Mouse (Mus musculus): Measurements from ENCODE around the gene Gpr84. TPM values are rescaled to one million over a fixed set of nuclear protein-coding genes. Genes with fewer than 3 reads are reported as not detected.

Gpr84 gene
- total and polyA plus RNA-seq, 2 experiments from 2014 or later, result 0.27 to 0.37 TPM

DNA sequence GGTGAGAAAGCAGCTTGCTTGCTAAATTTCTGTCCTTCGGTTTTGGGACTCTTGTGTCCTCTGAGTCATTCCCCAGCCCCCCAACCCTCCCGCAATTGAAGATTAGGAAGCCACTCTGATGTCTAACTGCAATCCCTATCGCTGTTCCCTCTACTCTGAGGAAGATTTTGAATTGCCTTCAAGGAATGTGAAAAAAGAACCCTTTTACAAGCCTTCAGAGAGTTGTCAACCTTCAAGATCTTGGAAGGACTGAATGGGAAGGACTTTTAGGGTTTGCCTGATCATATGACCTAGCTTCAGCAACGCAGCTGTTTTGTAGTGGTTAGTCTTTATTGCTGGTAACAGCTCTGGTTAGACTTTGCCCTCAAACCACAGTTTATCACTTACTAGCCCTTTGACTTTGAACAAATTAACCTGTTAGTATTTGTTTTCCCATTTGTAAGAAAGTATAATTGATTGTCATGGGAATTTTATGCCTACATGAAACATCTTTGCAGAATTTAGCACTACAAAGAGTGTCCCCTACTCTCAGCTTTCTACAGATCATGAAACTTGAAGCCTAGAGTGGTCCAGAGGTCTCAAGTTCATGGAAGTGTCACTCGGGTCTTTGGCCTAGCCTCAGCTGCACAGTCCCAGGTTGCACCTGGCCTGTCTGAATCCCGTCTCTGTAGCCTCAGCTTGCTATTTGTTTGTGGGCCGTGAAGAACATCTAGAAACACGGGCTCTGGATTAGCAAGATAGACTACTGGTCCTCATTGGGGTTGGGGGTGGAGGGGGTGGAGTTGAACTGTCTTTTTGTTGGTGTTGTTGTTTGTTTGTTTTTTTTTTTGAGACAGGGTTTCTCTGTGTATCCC, 4.4 kb downstream of the Gpr84 start:
- DNase-seq (ENCODE audit: low spot score) (no peak), ATAC-seq (ENCODE audit: low FRiP score) (peak; percentile 5; the same call in 1 of the 2 replicates)
- Histone ChIP-seq H3K27me3 (ENCODE audit: insufficient read depth, low read length) (no peaks in the 10 kb centered on the region), H3K36me3 (ENCODE audit: insufficient read depth, low read length) (no peaks in the 10 kb centered on the region), H3K9ac (replicated peaks; ENCODE audit: low read length, poor library complexity, severe bottlenecking) (peak overlapping the region; percentile 60), H3K4me2 (ENCODE audit: low read depth, low read length, poor library complexity, severe bottlenecking) (peak overlapping the region; percentile 64), H3K4me3 (ENCODE audit: low read depth, low read length) (peak overlapping the region; percentile 42), H3K9me3 (ENCODE audit: low read length) (no peaks in the 10 kb centered on the region), H3K4me1 (ENCODE audit: insufficient read depth, low read length) (peaks cover 35% of the 10 kb centered on the region), H3K27ac (ENCODE audit: low read depth, low read length) (peak overlapping the region; percentile 93)
- WGBS, result 28% methylated on average over 8 of the region's 8 CpGs
- no peak for TF ChIP-seq CTCF (IDR thresholded peaks at IDR 0.05)

DNA sequence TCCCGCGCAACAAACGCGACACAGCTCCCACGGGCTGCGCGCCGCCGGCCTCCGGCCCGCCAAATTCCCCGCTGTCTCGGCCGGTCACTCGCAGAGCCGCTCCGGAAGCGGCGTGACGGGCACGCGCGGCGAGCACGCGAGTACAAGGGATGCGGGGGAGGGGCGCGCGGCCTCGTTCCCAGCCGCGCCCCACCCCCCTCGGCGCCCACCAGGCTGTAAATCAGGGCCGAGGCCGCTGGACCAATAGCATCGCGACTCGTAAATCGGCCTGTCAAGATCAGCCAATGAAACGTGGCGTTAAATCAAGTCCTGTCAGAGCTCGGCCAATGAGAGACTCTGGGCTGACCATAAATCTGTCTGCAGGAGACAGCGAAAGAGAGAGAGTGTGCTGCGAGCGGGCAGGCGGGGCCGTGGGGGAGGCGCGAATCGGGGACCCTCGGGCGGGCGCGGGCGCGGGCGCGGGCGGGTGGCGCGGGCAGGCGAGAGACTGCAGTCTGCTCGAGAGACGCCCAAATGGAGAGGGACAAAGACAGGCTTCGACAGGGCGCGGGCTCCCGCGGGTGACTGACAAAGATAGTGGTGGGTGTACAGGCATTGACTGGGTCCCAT, 5.2 kb downstream of the Gpr84 start:
- ATAC-seq (ENCODE audit: low FRiP score) (peak; percentile 96), DNase-seq (ENCODE audit: low spot score) (peak; percentile 100)
- peak; percentile 7; the same call in 1 of the 2 replicates for TF ChIP-seq CTCF (IDR thresholded peaks at IDR 0.05)
- H3K4me1 ChIP-seq (ENCODE audit: insufficient read depth, low read length), result peaks cover 43% of the 10 kb centered on the region
- no peaks in the 10 kb centered on the region for H3K36me3 ChIP-seq (ENCODE audit: insufficient read depth, low read length)
- under 1% methylated on average over 64 of the region's 71 CpGs for WGBS
- no peaks in the 10 kb centered on the region for H3K9me3 ChIP-seq (ENCODE audit: low read length)
- peak overlapping the region; percentile 77 for H3K4me2 ChIP-seq (ENCODE audit: low read depth, low read length, poor library complexity, severe bottlenecking)
- H3K4me3 ChIP-seq (ENCODE audit: low read depth, low read length), result peak overlapping the region; percentile 42
- H3K27me3 ChIP-seq (ENCODE audit: insufficient read depth, low read length), result no peaks in the 10 kb centered on the region
- peak overlapping the region; percentile 67 for H3K9ac ChIP-seq (replicated peaks; ENCODE audit: low read length, poor library complexity, severe bottlenecking)
- peak overlapping the region; percentile 94 for H3K27ac ChIP-seq (ENCODE audit: low read depth, low read length)

DNA sequence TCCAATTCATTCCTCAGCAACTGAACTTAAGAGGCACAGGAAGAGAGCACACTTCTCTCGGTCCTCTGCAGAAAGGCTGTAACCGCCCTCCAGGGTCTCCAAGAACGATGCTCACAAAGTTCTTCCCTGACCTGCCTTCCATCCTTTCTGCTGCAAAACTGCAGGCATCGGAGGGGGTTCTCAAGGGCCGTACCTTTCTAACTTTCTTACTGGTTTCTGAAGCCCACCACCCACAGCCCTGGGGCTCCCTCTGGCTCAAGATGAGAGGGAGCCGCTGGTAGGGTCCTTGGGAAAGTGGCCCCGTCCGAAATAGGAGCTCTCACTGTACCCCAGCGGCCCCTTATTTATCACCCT, 5.8 kb downstream of the Gpr84 start:
- DNase-seq (ENCODE audit: low spot score), result no peak
- no peak for TF ChIP-seq CTCF (IDR thresholded peaks at IDR 0.05)
- H3K4me2 ChIP-seq (ENCODE audit: low read depth, low read length, poor library complexity, severe bottlenecking), result peak overlapping the region; percentile 77
- WGBS, result under 1% methylated on average over 9 of the region's 9 CpGs
- peak overlapping the region; percentile 94 for H3K27ac ChIP-seq (ENCODE audit: low read depth, low read length)
- H3K9ac ChIP-seq (replicated peaks; ENCODE audit: low read length, poor library complexity, severe bottlenecking), result peak overlapping the region; percentile 67
- no peak for ATAC-seq (ENCODE audit: low FRiP score)
- no peaks in the 10 kb centered on the region for H3K36me3 ChIP-seq (ENCODE audit: insufficient read depth, low read length)
- peaks cover 47% of the 10 kb centered on the region for H3K4me1 ChIP-seq (ENCODE audit: insufficient read depth, low read length)
- peak overlapping the region; percentile 42 for H3K4me3 ChIP-seq (ENCODE audit: low read depth, low read length)
- H3K9me3 ChIP-seq (ENCODE audit: low read length), result no peaks in the 10 kb centered on the region
- no peaks in the 10 kb centered on the region for H3K27me3 ChIP-seq (ENCODE audit: insufficient read depth, low read length)

DNA sequence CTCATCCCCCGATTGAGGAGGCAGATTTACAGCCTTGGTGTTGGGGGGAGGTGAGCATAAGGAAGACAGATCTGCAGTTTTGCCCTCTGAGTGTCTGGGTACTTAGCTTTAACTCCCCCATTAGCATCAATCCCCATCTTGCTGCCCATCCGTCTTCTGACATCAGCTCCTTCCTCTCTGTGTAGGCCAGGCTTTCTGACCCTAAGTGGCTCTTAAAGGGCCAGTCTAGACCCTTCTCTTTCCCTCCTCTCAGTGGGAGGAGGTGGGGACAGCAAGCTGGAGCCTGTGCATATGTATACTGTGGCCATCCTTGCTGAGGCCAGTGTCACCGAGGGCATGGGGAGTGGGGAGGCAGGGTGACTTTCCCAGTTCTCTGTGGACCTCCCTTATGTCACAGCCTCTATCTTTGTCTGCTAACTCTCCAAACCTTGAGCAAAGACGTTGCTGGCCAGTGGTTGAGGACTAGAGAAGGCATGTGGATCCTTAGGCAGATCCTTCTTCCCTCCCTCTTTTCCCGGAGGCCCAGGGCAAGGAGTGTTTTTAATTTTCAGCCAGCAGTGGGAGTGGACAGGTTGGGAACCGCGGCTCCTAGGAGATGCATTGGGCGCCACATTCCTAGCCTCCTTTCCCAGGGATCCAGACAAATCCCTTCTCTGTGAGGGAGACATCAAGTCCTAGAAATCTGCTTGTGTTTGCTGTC, 6.3 kb downstream of the Gpr84 start:
- Histone ChIP-seq H3K9ac (replicated peaks; ENCODE audit: low read length, poor library complexity, severe bottlenecking) (0 out of 2 replicates have a peak overlapping the region, but pooled peaks have one; percentile 67), H3K27me3 (ENCODE audit: insufficient read depth, low read length) (no peaks in the 10 kb centered on the region), H3K4me2 (ENCODE audit: low read depth, low read length, poor library complexity, severe bottlenecking) (peak overlapping the region; percentile 77), H3K27ac (ENCODE audit: low read depth, low read length) (peak overlapping the region; percentile 94), H3K4me1 (ENCODE audit: insufficient read depth, low read length) (peaks cover 52% of the 10 kb centered on the region), H3K4me3 (ENCODE audit: low read depth, low read length) (peak overlapping the region; percentile 42; the same call in 1 of the 2 replicates), H3K9me3 (ENCODE audit: low read length) (no peaks in the 10 kb centered on the region), H3K36me3 (ENCODE audit: insufficient read depth, low read length) (peaks cover 2% of the 10 kb centered on the region; the same call in 1 of the 2 replicates)
- WGBS, result 5% methylated on average over 8 of the region's 8 CpGs
- ATAC-seq (ENCODE audit: low FRiP score) (no peak), DNase-seq (ENCODE audit: low spot score) (no peak)
- TF ChIP-seq CTCF (IDR thresholded peaks at IDR 0.05), result no peak

DNA sequence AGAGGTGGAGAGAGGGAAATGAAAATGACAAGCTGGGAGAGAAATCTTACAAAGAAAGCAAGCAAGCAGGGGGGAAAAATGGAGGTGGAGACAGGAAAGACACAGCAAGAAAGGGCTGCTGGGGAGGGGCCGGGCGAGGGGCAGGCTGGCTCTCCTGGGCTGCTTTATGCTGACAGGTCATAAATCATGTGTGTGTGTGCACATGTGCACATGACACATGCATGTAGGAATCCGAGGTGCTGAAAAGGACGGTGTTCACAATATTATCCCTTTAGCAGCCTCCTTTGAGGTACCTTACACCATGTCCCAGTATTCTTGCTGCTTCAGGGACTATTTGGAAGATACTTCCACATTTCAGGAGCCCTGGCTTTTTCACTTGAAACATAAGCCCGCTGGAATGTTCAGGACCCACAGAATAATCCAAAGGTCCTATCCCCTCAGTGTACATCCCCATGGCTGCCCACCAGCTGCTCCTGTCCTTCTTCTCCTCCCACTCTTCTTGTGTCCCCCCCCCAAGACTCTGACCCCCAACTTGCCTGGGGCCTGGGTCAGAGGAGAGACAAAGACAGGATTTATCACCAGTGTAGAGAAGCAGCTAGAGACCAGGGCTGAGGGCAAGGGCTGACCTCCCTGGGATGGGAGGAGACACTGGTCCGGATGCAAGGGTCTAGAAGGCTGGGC, 7.9 kb downstream of the Gpr84 start:
- Histone ChIP-seq H3K27ac (ENCODE audit: low read depth, low read length) (peak overlapping the region; percentile 97), H3K4me1 (ENCODE audit: insufficient read depth, low read length) (peaks cover 54% of the 10 kb centered on the region), H3K4me3 (ENCODE audit: low read depth, low read length) (no peak overlapping the region), H3K27me3 (ENCODE audit: insufficient read depth, low read length) (no peaks in the 10 kb centered on the region), H3K36me3 (ENCODE audit: insufficient read depth, low read length) (peaks cover 6% of the 10 kb centered on the region; the same call in 1 of the 2 replicates), H3K9ac (replicated peaks; ENCODE audit: low read length, poor library complexity, severe bottlenecking) (peak overlapping the region; percentile 34; the same call in 1 of the 2 replicates), H3K4me2 (ENCODE audit: low read depth, low read length, poor library complexity, severe bottlenecking) (no peak overlapping the region), H3K9me3 (ENCODE audit: low read length) (no peaks in the 10 kb centered on the region)
- no peak for TF ChIP-seq CTCF (IDR thresholded peaks at IDR 0.05)
- no peak for ATAC-seq (ENCODE audit: low FRiP score)
- 45% methylated on average over 6 of the region's 6 CpGs for WGBS
- no peak for DNase-seq (ENCODE audit: low spot score)

Data from midbrain, postnatal 0 days (tissue).